Mouse (Mus musculus): ENCODE measurements at regions not wholly inside any gene's neighbourhood (a gene's known extent, or its start where the extent isn't known, plus 50 kb on each side); places are given as distances from the start of the nearest gene placed in this dataset.

DNA sequence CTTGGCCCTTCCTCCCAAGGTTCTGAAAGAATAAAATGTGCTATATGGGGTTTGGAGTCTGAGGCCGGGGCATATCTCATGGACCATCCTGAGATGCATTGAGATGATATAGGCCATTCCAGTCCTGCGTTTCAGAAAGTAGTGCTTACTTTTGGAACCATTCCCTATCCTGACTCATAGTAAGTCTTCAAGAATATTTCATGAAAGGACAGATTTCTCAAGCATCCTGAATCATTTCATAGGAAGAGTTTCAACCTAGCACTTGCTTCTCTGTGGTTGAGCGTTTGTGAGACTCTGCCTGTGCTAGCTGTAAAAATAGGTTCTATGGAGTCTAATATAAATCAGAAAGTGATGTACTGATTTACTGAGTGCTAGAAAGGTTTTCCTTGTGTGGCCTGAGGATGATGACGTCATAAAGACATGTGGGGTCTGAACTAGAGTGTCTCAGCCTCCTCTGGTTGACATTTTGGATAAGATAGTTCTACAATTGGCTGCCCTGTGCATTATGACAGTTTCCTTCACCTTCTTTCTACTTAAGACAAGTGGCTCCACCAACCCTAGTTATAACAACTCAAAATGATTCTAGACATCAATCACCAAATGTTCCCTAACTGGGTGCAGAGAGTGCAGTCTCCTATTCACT is 1223.0 kb upstream of the A1bg start:
- 91% methylated on average over 4 of the region's 4 CpGs for WGBS
- no peaks in the 10 kb centered on the region for H3K4me1 ChIP-seq (ENCODE audit: control insufficient read depth, insufficient read depth, low read length)
- no peak overlapping the region for H3K9ac ChIP-seq (ENCODE audit: low read depth, low read length)
- no peak overlapping the region for H3K4me3 ChIP-seq (ENCODE audit: insufficient read depth, low read depth, low read length)
- DNase-seq (ENCODE audit: extremely low read depth, low read depth, low spot score), result no peak
- no peaks in the 10 kb centered on the region for H3K79me2 ChIP-seq (ENCODE audit: control insufficient read depth, insufficient read depth, low read length)
- no peak overlapping the region for H3K27ac ChIP-seq (replicated peaks; ENCODE audit: insufficient read depth, low read depth, low read length)
- H3K36me3 ChIP-seq (ENCODE audit: control insufficient read depth, insufficient read depth, low read length), result no peaks in the 10 kb centered on the region
- no peak for TF ChIP-seq CTCF (IDR thresholded peaks at IDR 0.05; ENCODE audit: low read depth, low read length)
- TF ChIP-seq POLR2A (IDR thresholded peaks at IDR 0.05; ENCODE audit: extremely low read depth, insufficient read depth, low read length), result no peak
- no peaks in the 10 kb centered on the region for H3K27me3 ChIP-seq (ENCODE audit: control insufficient read depth, insufficient read depth, low read length)

GRCm38 (mm10) chr15:62144776-62145564 is 1222.2 kb upstream of the A1bg start:
- Histone ChIP-seq H3K79me2 (ENCODE audit: control insufficient read depth, insufficient read depth, low read length) (no peaks in the 10 kb centered on the region), H3K27ac (replicated peaks; ENCODE audit: insufficient read depth, low read depth, low read length) (no peak overlapping the region), H3K4me1 (ENCODE audit: control insufficient read depth, insufficient read depth, low read length) (no peaks in the 10 kb centered on the region), H3K4me3 (ENCODE audit: insufficient read depth, low read depth, low read length) (no peak overlapping the region), H3K9ac (ENCODE audit: low read depth, low read length) (no peak overlapping the region), H3K36me3 (ENCODE audit: control insufficient read depth, insufficient read depth, low read length) (no peaks in the 10 kb centered on the region), H3K27me3 (ENCODE audit: control insufficient read depth, insufficient read depth, low read length) (no peaks in the 10 kb centered on the region)
- TF ChIP-seq CTCF (IDR thresholded peaks at IDR 0.05; ENCODE audit: low read depth, low read length) (no peak), POLR2A (IDR thresholded peaks at IDR 0.05; ENCODE audit: extremely low read depth, insufficient read depth, low read length) (no peak)
- 90% methylated on average over 10 of the region's 10 CpGs for WGBS
- DNase-seq (ENCODE audit: extremely low read depth, low read depth, low spot score), result no peak

- TF ChIP-seq CTCF (IDR thresholded peaks at IDR 0.05; ENCODE audit: low read depth, low read length) (no peak), POLR2A (IDR thresholded peaks at IDR 0.05; ENCODE audit: extremely low read depth, insufficient read depth, low read length) (no peak)
- Histone ChIP-seq H3K9ac (ENCODE audit: low read depth, low read length) (no peak overlapping the region), H3K4me3 (ENCODE audit: insufficient read depth, low read depth, low read length) (no peak overlapping the region), H3K27ac (replicated peaks; ENCODE audit: insufficient read depth, low read depth, low read length) (no peak overlapping the region), H3K27me3 (ENCODE audit: control insufficient read depth, insufficient read depth, low read length) (no peaks in the 10 kb centered on the region), H3K36me3 (ENCODE audit: control insufficient read depth, insufficient read depth, low read length) (no peaks in the 10 kb centered on the region), H3K79me2 (ENCODE audit: control insufficient read depth, insufficient read depth, low read length) (no peaks in the 10 kb centered on the region), H3K4me1 (ENCODE audit: control insufficient read depth, insufficient read depth, low read length) (peaks cover 3% of the 10 kb centered on the region; the same call in 1 of the 2 replicates)
- DNase-seq (ENCODE audit: extremely low read depth, low read depth, low spot score), result no peak
- 86% methylated on average over 4 of the region's 4 CpGs for WGBS
Observed at GRCm38 (mm10) chr15:62139859-62140258, 1217.0 kb upstream of the A1bg start.

GRCm38 (mm10) chr15:62139192-62139591 is 1216.4 kb upstream of the A1bg start:
- Histone ChIP-seq H3K27ac (replicated peaks; ENCODE audit: insufficient read depth, low read depth, low read length) (no peak overlapping the region), H3K4me1 (ENCODE audit: control insufficient read depth, insufficient read depth, low read length) (peaks cover 3% of the 10 kb centered on the region; the same call in 1 of the 2 replicates), H3K79me2 (ENCODE audit: control insufficient read depth, insufficient read depth, low read length) (0 out of 2 replicates have a peak, but pooled peaks cover under 1% of the 10 kb centered on the region), H3K27me3 (ENCODE audit: control insufficient read depth, insufficient read depth, low read length) (no peaks in the 10 kb centered on the region), H3K36me3 (ENCODE audit: control insufficient read depth, insufficient read depth, low read length) (no peaks in the 10 kb centered on the region), H3K4me3 (ENCODE audit: insufficient read depth, low read depth, low read length) (no peak overlapping the region), H3K9ac (ENCODE audit: low read depth, low read length) (no peak overlapping the region)
- TF ChIP-seq POLR2A (IDR thresholded peaks at IDR 0.05; ENCODE audit: extremely low read depth, insufficient read depth, low read length), result no peak
- TF ChIP-seq CTCF (IDR thresholded peaks at IDR 0.05; ENCODE audit: low read depth, low read length), result no peak
- DNase-seq (ENCODE audit: extremely low read depth, low read depth, low spot score), result no peak
- WGBS, result 75% methylated on average over 5 of the region's 5 CpGs

DNA sequence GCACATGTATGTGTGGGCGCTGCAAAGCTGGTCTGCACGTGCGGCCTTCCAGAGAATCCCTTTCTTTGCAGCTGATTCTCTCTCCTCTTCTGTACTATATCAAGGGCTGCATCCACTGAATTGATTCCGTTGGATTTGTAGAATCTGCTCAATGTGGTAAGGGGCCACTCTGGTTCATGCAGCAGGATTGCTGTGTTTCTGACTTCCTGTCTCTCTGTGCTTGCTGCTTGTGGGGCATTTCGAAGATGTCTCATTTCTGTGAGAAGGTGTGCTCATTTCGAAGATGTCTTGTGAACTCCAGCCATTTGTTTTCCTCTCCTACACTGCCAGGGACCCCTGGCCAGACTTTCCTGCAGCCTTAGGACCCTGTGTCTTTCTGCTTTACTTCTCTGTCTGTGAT is 1215.9 kb upstream of the A1bg start:
- Histone ChIP-seq H3K4me1 (ENCODE audit: control insufficient read depth, insufficient read depth, low read length) (peaks cover 3% of the 10 kb centered on the region; the same call in 1 of the 2 replicates), H3K9ac (ENCODE audit: low read depth, low read length) (no peak overlapping the region), H3K27ac (replicated peaks; ENCODE audit: insufficient read depth, low read depth, low read length) (no peak overlapping the region), H3K36me3 (ENCODE audit: control insufficient read depth, insufficient read depth, low read length) (no peaks in the 10 kb centered on the region), H3K79me2 (ENCODE audit: control insufficient read depth, insufficient read depth, low read length) (0 out of 2 replicates have a peak, but pooled peaks cover 2% of the 10 kb centered on the region), H3K4me3 (ENCODE audit: insufficient read depth, low read depth, low read length) (no peak overlapping the region), H3K27me3 (ENCODE audit: control insufficient read depth, insufficient read depth, low read length) (no peaks in the 10 kb centered on the region)
- TF ChIP-seq CTCF (IDR thresholded peaks at IDR 0.05; ENCODE audit: low read depth, low read length) (no peak), POLR2A (IDR thresholded peaks at IDR 0.05; ENCODE audit: extremely low read depth, insufficient read depth, low read length) (no peak)
- no peak for DNase-seq (ENCODE audit: extremely low read depth, low read depth, low spot score)
- 88% methylated on average over 6 of the region's 6 CpGs for WGBS
